Mouse (Mus musculus): ENCODE results near the gene 9130019O22Rik.

DNA sequence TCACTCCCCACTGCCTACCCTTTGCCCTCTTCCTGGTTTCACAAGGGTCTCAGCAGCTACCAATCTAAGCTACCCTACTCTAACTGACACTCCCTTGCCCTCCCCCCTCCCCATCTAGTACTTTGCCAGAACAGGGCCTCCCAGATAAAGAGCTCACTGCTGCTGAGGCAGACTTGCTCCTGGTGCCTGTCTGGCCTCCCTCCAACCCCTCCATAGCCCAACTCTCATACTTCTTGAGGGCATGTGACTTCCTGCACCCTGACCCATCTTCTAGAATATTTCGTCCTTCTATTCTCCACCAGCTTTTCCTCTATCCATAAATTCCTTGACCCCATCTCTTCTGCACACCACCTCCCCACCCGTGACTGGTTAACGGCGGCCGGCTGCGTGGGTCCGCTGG lies 44.1 kb downstream of the 9130019O22Rik start:
- TF ChIP-seq CTCF (IDR thresholded peaks at IDR 0.05; ENCODE audit: borderline replicate concordance, control insufficient read depth, extremely low read depth, insufficient read depth, low read length, poor library complexity) (no peak), POLR2A (IDR thresholded peaks at IDR 0.05; ENCODE audit: control insufficient read depth, extremely low read depth, insufficient read depth, low read length, poor library complexity) (no peak)
